Comparison of ENCODE assay signal across 9 mouse cellular contexts in the genomic region with DNA sequence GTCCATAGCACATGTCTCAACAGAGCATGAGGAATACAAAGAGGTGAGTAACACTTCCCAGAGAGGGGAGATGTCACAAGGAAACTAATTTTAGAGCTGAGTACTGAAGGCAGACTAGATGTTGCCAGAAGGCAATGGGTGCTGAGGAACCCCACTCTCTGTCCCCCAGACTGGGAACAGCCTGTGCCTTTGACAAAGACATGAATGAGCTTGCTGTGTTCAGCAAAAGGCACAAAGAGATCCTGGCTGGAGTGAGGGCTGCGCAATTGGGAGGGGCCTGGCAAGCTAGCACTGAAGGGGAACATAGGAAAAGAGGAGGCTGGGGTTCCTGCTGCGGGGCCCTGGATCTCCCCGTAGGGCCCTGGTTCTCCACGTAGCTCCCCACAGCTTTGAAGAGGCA.
DNase-seq lines count a peak whose midpoint lies in the region.
"Had no signal": no experiment of that assay in that cellular context is flagged by ENCODE, and none has a peak within 500 bp of the region (broad histone marks: within the 10 kb centered on the region; RNA-seq: fewer than 3 reads in every experiment).

No protein-coding gene starts in this region.

- intact Hi-C loops in heart, postnatal 14 days (cut with DNase I) = no loop called here

- DNase-seq in heart, adult 11 months = peak; percentile 95
- no peak for DNase-seq in heart, postnatal 14 days
- DNase-seq in brain, embryonic 18.5 days (ENCODE audit: low read depth, low spot score) = peak; percentile 10
- DNase-seq in frontal cortex, postnatal 14 days (ENCODE audit: low spot score in 2 of 2) = peak; percentile 33 to 56
- DNase-seq in right cerebral cortex, adult 18-20 months = peak; percentile 78
- no peak for DNase-seq in embryo, embryonic 10.5 days (ENCODE audit: low spot score)
- no peak for DNase-seq in thymus, postnatal 0 days (ENCODE audit: low spot score)
- DNase-seq in spleen, postnatal 36 days (ENCODE audit: low spot score in 2 of 2) = no peak
- DNase-seq: cerebellum, postnatal 25 days had no signal

Comparison
In these comparisons a context has a peak if more than half of its experiments do, and no peak if none do; other contexts are left out.
1. DNase-seq: peak in heart, adult 11 months (single experiment), brain, embryonic 18.5 days (single experiment), frontal cortex, postnatal 14 days (2 of 2) and right cerebral cortex, adult 18-20 months (single experiment); none in heart, postnatal 14 days (0 of 2), embryo, embryonic 10.5 days (single experiment), thymus, postnatal 0 days (single experiment) and spleen, postnatal 36 days (0 of 2).